In genomic region chr10:121764469-121765173, GRCm38 (mm10) we compare ENCODE assay signal across 10 mouse cellular contexts. TPM values are rescaled to one million over a fixed set of nuclear protein-coding genes. Genes with fewer than 3 reads are reported as not detected.
DNase-seq lines count a peak whose midpoint lies in the region; ATAC-seq lines count a peak whose summit lies in the region.
"Had no signal": no experiment of that assay in that cellular context is flagged by ENCODE, and none has a peak within 500 bp of the region (broad histone marks: within the 10 kb centered on the region; RNA-seq: fewer than 3 reads in every experiment).

No protein-coding gene starts in this region.

- DNase-seq in forebrain, embryonic 11.5 days (ENCODE audit: low spot score) = no peak
- DNase-seq in forebrain, embryonic 10.5 days (ENCODE audit: extremely low spot score, low spot score) = no peak
- DNase-seq in right cerebral cortex, postnatal 4 days = peak; percentile 14
- DNase-seq in right cerebral cortex, postnatal 10 days (ENCODE audit: low spot score in 2 of 2) = no peak
- DNase-seq in midbrain, embryonic 11.5 days (ENCODE audit: low spot score, missing footprints) = no peak
- DNase-seq in adrenal gland, adult 8-10 months = no peak
- no peak for DNase-seq in thymus, postnatal 25 days
- DNase-seq: cerebellum, adult 9-10 months; gastrocnemius, postnatal 25 days had no signal

- H3K4me3 ChIP-seq in forebrain, embryonic 11.5 days (ENCODE audit: low read depth, low read length) = no peak overlapping the region
- no peak overlapping the region for H3K4me3 ChIP-seq in forebrain, embryonic 10.5 days
- H3K4me3 ChIP-seq in midbrain, embryonic 11.5 days (ENCODE audit: low read depth, low read length) = no peak overlapping the region

- H3K9me3 ChIP-seq in forebrain, embryonic 11.5 days (ENCODE audit: control insufficient read depth, low read length) = no peaks in the 10 kb centered on the region
- H3K9me3 ChIP-seq in forebrain, embryonic 10.5 days = no peaks in the 10 kb centered on the region
- H3K9me3 ChIP-seq in midbrain, embryonic 11.5 days (ENCODE audit: control insufficient read depth, low read length) = no peaks in the 10 kb centered on the region

- 85% methylated on average over 13 of the region's 13 CpGs for WGBS in forebrain, embryonic 11.5 days
- 83% methylated on average over 13 of the region's 13 CpGs for WGBS in forebrain, embryonic 10.5 days
- 83% methylated on average over 13 of the region's 13 CpGs for WGBS in midbrain, embryonic 11.5 days

- H3K9ac ChIP-seq in forebrain, embryonic 11.5 days (ENCODE audit: low read length) = no peak overlapping the region
- H3K9ac ChIP-seq in midbrain, embryonic 11.5 days (ENCODE audit: low read length) = no peak overlapping the region

- no peak overlapping the region for H3K4me2 ChIP-seq in forebrain, embryonic 11.5 days (ENCODE audit: low read depth, low read length, severe bottlenecking)
- H3K4me2 ChIP-seq in midbrain, embryonic 11.5 days = no peak overlapping the region

- H3K36me3 ChIP-seq in forebrain, embryonic 11.5 days (ENCODE audit: control insufficient read depth, insufficient read depth, low read length) = no peaks in the 10 kb centered on the region
- H3K36me3 ChIP-seq in forebrain, embryonic 10.5 days (replicated peaks) = no peaks in the 10 kb centered on the region
- no peaks in the 10 kb centered on the region for H3K36me3 ChIP-seq in midbrain, embryonic 11.5 days (ENCODE audit: control insufficient read depth, insufficient read depth, low read length)

- 0 out of 2 replicates have a peak, but pooled peaks cover 3% of the 10 kb centered on the region for H3K4me1 ChIP-seq in forebrain, embryonic 11.5 days (replicated peaks; ENCODE audit: control insufficient read depth, insufficient read depth, low read length)
- H3K4me1 ChIP-seq in forebrain, embryonic 10.5 days = peaks cover 13% of the 10 kb centered on the region
- peaks cover 9% of the 10 kb centered on the region for H3K4me1 ChIP-seq in midbrain, embryonic 11.5 days (ENCODE audit: control insufficient read depth, insufficient read depth, low read length)

- H3K27ac ChIP-seq in forebrain, embryonic 11.5 days (ENCODE audit: low read depth, low read length) = no peak overlapping the region
- no peak overlapping the region for H3K27ac ChIP-seq in forebrain, embryonic 10.5 days
- H3K27ac ChIP-seq in midbrain, embryonic 11.5 days (ENCODE audit: low read depth, low read length) = no peak overlapping the region

- H3K27me3 ChIP-seq in forebrain, embryonic 11.5 days (ENCODE audit: control insufficient read depth, insufficient read depth, low read length) = no peaks in the 10 kb centered on the region
- H3K27me3 ChIP-seq in forebrain, embryonic 10.5 days (ENCODE audit: poor library complexity, severe bottlenecking) = no peaks in the 10 kb centered on the region
- H3K27me3 ChIP-seq in midbrain, embryonic 11.5 days (ENCODE audit: control insufficient read depth, insufficient read depth, low read length) = no peaks in the 10 kb centered on the region

- ATAC-seq in forebrain, embryonic 11.5 days (replicated peaks; ENCODE audit: low FRiP score) = peak; percentile 47
- ATAC-seq in midbrain, embryonic 11.5 days (ENCODE audit: low FRiP score) = peak; percentile 47; the same call in 1 of the 2 replicates
- no peak for ATAC-seq in cerebellum, adult (ENCODE audit: insufficient number of reproducible peaks, low FRiP score, low TSS enrichment)

RNA-seq across cellular contexts. Expression of gene BC048403, which starts 24.9 kb away (rescaled TPM):
- polyA plus RNA-seq in forebrain, embryonic 11.5 days (2014; fragmentation: Nextera tagmentation; extraction: Ambion mirVana) = 2.5 and 3.5 TPM in 2 replicates
- polyA plus RNA-seq in forebrain, embryonic 10.5 days (2016; fragmentation: Nextera tagmentation; extraction: Ambion mirVana) = 3.3 and 3.5 TPM in 2 replicates
- 3.1 and 3.4 TPM in 2 replicates for polyA plus RNA-seq in midbrain, embryonic 11.5 days (2014; fragmentation: Nextera tagmentation; extraction: Ambion mirVana)
- total RNA-seq in adrenal gland, adult 8-10 months (2022) = 10 to 100 TPM in 2 of 4 experiments, 1 to 10 TPM in 2; 7.3 to 13.3 (median 10.3) TPM
